ENCODE assay signal across 21 mouse cellular contexts in the genomic region with DNA sequence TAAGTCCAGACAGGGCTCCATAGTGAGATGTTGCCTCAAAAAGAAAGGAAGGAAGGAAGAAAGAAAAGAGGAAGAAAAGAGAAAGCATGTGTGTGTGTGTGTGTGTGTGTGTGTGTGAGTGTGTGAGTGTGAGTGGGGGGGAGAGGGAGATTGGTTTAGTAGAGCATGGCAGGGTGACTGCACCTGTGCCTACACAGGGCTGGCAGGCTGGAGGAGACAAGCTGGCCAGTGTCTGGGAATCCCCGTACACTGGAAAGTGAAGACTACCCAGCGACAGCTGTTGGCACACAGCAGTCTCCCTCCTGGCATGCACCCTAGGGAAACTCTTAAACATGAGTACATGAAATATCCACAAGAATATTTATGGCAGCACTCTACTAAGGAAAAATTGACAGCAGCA.
"Had no signal": no experiment of that assay in that cellular context is flagged by ENCODE, and none has a peak within 500 bp of the region (broad histone marks: within the 10 kb centered on the region; RNA-seq: fewer than 3 reads in every experiment).

No protein-coding gene starts in this region.

- H3K27ac ChIP-seq: heart, adult 2 months; heart, embryonic 10.5 days; hindbrain, embryonic 10.5 days; hindbrain, embryonic 12.5 days; hindbrain, embryonic 14.5 days; intestine, embryonic 15.5 days; limb, embryonic 13.5 days; limb, embryonic 15.5 days; liver, embryonic 12.5 days; liver, embryonic 14.5 days had no signal

- H3K27me3 ChIP-seq: heart, embryonic 12.5 days; hindbrain, embryonic 12.5 days; intestine, embryonic 15.5 days; limb, embryonic 15.5 days; liver, embryonic 12.5 days had no signal

- H3K36me3 ChIP-seq: hindbrain, embryonic 12.5 days; intestine, embryonic 15.5 days had no signal

- H3K4me2 ChIP-seq: heart, embryonic 12.5 days; hindbrain, embryonic 12.5 days; hindbrain, embryonic 14.5 days; intestine, embryonic 15.5 days; limb, embryonic 13.5 days; limb, embryonic 15.5 days; liver, embryonic 12.5 days had no signal

- H3K4me3 ChIP-seq: heart, adult 2 months; heart, embryonic 10.5 days; heart, embryonic 12.5 days; hindbrain, embryonic 10.5 days; hindbrain, embryonic 12.5 days; intestine, embryonic 15.5 days; limb, embryonic 13.5 days; limb, embryonic 15.5 days; liver, embryonic 12.5 days had no signal

- H3K4me1 ChIP-seq: heart, embryonic 10.5 days; heart, embryonic 12.5 days; hindbrain, embryonic 10.5 days; hindbrain, embryonic 12.5 days; intestine, embryonic 15.5 days; limb, embryonic 13.5 days; limb, embryonic 15.5 days; liver, embryonic 12.5 days had no signal

- DNase-seq: heart, adult 11 months; heart, adult 2 months; heart, postnatal 10 days; heart, postnatal 4 days; kidney, adult 18-20 months; kidney, adult 8-10 months; kidney, postnatal 10 days; kidney, postnatal 25 days; layer of hippocampus, adult 9-11 months; layer of hippocampus, postnatal 36 days; left cerebral cortex, postnatal 4 days had no signal

- H3K9ac ChIP-seq: heart, embryonic 12.5 days; hindbrain, embryonic 12.5 days; hindbrain, embryonic 14.5 days; intestine, embryonic 15.5 days; limb, embryonic 13.5 days; limb, embryonic 15.5 days; liver, embryonic 12.5 days; liver, embryonic 14.5 days had no signal

- H3K9me3 ChIP-seq: heart, embryonic 10.5 days; heart, embryonic 12.5 days; hindbrain, embryonic 10.5 days; hindbrain, embryonic 12.5 days; intestine, embryonic 15.5 days; limb, embryonic 13.5 days; limb, embryonic 15.5 days; liver, embryonic 12.5 days had no signal
